Mouse (Mus musculus) hindbrain, embryonic 11.5 days (tissue): ENCODE data around the gene Borcs6. TPM values are rescaled to one million over a fixed set of nuclear protein-coding genes. Genes with fewer than 3 reads are reported as not detected.
A peak's percentile ranks its signal among the peaks of the same experiment; 100 is the strongest.

Experiments used
- ATAC-seq: fragments of 200-750 bp; cut with Nextera tagmentation; 2 replicates; pipeline ENCODE4 v1.8.0; 2017; ENCODE audit warnings: mild to moderate bottlenecking, moderate TSS enrichment, moderate library complexity; ENCODE audit not compliant: low FRiP score
- DNase-seq: peaks from one replicate; pipeline ENCODE4 v3.0.0-alpha.2; 2015; ENCODE audit warnings: low spot score
- H3K27ac ChIP-seq: fragments of 300-500 bp; sonication (generic); 2 replicates; pipeline ENCODE4 v1.5.1; 2014; ENCODE audit warnings: mild to moderate bottlenecking, low read depth, low read length
- H3K27me3 ChIP-seq: fragments of 300-500 bp; sonication (generic); 2 replicates; pipeline ENCODE4 v1.6.1; 2014; ENCODE audit warnings: mild to moderate bottlenecking, low read length, moderate library complexity, mixed read lengths; ENCODE audit not compliant: control insufficient read depth, insufficient read depth
- H3K36me3 ChIP-seq: fragments of 300-500 bp; sonication (generic); 2 replicates; pipeline ENCODE4 v1.6.1; 2014; ENCODE audit warnings: mild to moderate bottlenecking, low read length, moderate library complexity, mixed read lengths; ENCODE audit not compliant: control insufficient read depth, insufficient read depth
- H3K4me1 ChIP-seq: fragments of 300-500 bp; sonication (generic); replicated peaks from 2 replicates; pipeline ENCODE4 v1.6.1; 2014; ENCODE audit warnings: low read length, mixed read lengths; ENCODE audit not compliant: control insufficient read depth, insufficient read depth
- H3K4me2 ChIP-seq: fragments of 300-500 bp; sonication (generic); replicated peaks from 2 replicates; pipeline ENCODE4 v1.6.1; 2014; ENCODE audit warnings: mild to moderate bottlenecking, low read depth, low read length
- H3K4me3 ChIP-seq: fragments of 300-500 bp; sonication (generic); 2 replicates; pipeline ENCODE4 v1.5.1; 2014; ENCODE audit warnings: low read depth, low read length
- H3K9ac ChIP-seq: fragments of 300-500 bp; sonication (generic); 2 replicates; pipeline ENCODE4 v1.6.1; 2014; ENCODE audit warnings: low read depth, low read length
- H3K9me3 ChIP-seq: fragments of 300-500 bp; sonication (generic); 2 replicates; pipeline ENCODE4 v1.6.1; 2016; ENCODE audit warnings: low read length; ENCODE audit not compliant: control insufficient read depth
- WGBS: fragments of 180-500 bp; shearing (Covaris S2); extraction: QIAGEN DNeasy Blood & Tissue Kit; methylation state at CpG from one replicate; pipeline ENCODE4 v1.1.7; 2014; 5-methylcytosine and 5-hydroxymethylcytosine counted together
- polyA plus RNA-seq: library from polyadenylated mRNA; unstranded; fragments of >200 nt; fragmentation: Nextera tagmentation; extraction: Ambion mirVana; gene quantifications from 2 replicates; pipeline ENCODE4 v1.2.1, GENCODE M21; 2014

Gene Borcs6
- polyA plus RNA-seq, 1 experiment from 2014 or later = 9.8 TPM

DNA sequence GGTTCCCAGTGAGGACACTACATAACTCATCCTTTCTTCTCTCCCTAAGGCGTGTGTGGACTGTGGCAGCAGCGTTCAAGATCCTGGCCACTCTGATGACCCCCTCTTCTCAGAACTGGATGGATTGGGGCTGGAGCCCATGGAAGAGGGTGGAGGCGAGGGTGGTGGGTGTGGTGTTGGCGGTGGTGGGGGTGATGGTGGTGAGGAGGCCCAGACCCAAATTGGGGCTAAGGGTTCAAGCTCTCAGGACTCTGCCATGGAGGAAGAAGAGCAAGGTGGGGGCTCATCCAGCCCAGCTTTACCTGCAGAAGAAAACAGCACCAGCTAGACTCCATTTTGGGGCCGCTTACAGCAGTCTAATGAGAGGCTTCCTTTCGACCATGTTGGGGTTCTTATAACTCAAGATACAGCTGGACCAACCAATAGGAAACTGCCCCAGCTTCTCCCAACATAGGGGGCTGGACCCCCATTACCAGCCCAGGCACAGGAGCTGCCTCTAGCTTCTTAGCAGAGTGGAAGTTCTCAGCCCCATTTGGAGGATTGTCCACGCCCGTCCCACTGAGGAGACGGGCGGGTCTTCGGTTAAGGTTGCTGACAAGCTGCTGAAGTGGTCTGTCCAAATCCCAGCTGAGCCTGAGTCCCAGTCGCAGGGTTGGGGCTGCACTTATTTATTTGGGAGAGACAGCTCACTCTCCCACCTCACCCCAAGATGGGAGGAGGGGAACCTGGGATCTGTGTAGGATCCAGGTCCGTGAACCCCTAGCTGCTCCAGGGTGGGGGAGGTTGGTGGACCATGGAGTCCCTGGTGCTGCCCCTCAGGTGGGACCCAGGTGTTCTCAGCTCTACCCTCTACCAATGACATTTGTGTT is 49.7 kb downstream of the Borcs6 start:
- no peak overlapping the region for H3K27ac ChIP-seq
- ATAC-seq (no peak), DNase-seq (no peak)
- H3K27me3 ChIP-seq = no peaks in the 10 kb centered on the region
- H3K4me3 ChIP-seq = no peak overlapping the region
- H3K36me3 ChIP-seq = 0 out of 2 replicates have a peak, but pooled peaks cover 2% of the 10 kb centered on the region
- no peaks in the 10 kb centered on the region for H3K4me1 ChIP-seq
- H3K9ac ChIP-seq = no peak overlapping the region
- no peak overlapping the region for H3K4me2 ChIP-seq
- H3K9me3 ChIP-seq = no peaks in the 10 kb centered on the region
- 78% methylated on average over 13 of the region's 13 CpGs for WGBS

DNA sequence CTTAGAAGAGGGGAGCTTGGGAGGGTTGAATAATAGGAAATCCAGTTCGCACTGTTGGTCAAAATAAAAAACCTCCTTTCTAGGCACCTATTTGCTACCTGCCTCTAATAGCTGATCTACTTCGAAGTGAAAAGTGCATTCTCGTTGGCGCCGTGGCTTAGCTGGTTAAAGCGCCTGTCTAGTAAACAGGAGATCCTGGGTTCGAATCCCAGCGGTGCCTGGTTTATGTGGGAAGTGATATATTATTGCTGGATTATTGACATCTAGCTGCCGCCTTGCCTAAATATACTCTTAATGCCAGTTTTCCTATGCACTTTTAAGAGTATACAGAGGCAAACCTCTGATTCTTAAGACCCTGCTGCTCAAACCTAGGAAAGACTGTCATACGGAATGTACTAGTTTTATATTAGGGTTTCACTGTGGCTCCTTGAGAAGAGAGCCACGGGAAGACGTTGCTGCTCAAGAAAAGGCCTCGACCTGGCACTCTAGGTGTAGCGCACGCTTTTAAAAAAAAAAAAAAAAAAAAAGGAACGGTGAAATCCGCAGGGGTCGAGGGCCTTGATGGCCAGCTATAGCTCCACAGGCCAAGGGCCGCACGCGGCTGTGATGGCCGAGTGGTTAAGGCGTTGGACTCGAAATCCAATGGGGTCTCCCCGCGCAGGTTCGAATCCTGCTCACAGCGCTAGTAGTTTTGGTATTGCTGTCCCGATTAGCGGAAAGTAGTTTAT is 51.0 kb downstream of the Borcs6 start:
- H3K27me3 ChIP-seq = no peaks in the 10 kb centered on the region
- 1% methylated on average over 30 of the region's 30 CpGs for WGBS
- no peaks in the 10 kb centered on the region for H3K4me1 ChIP-seq
- peak; percentile 98 for DNase-seq
- peak overlapping the region; percentile 2 for H3K9ac ChIP-seq
- peak; percentile 64; the same call in 1 of the 2 replicates for ATAC-seq
- peak overlapping the region; percentile 33 for H3K4me3 ChIP-seq
- no peaks in the 10 kb centered on the region for H3K9me3 ChIP-seq
- peak overlapping the region; percentile 33 for H3K4me2 ChIP-seq
- H3K27ac ChIP-seq = no peak overlapping the region
- H3K36me3 ChIP-seq = 0 out of 2 replicates have a peak, but pooled peaks cover 2% of the 10 kb centered on the region

Other genes with a start within 250 kb of the Borcs6 start
- 53.3 and 55.0 TPM in 2 replicates for gene Ndel1, start 187.9 kb upstream of the Borcs6 start, polyA plus RNA-seq
- not detected in 2 replicates for gene Rnf222, start 171.2 kb upstream of the Borcs6 start, polyA plus RNA-seq
- gene Rpl26, start 158.1 kb upstream of the Borcs6 start, polyA plus RNA-seq = 839 and 854 TPM in 2 replicates
- 0.15 and 0.18 TPM in 2 replicates for gene Odf4, start 132.6 kb upstream of the Borcs6 start, polyA plus RNA-seq
- gene Arhgef15, start 102.2 kb upstream of the Borcs6 start, polyA plus RNA-seq = 4.9 and 5.5 TPM in 2 replicates
- 1.6 and 1.8 TPM in 2 replicates for gene Slc25a35, start 91.6 kb upstream of the Borcs6 start, polyA plus RNA-seq
- gene Rangrf, start 84.5 kb upstream of the Borcs6 start, polyA plus RNA-seq = 56.0 and 59.3 TPM in 2 replicates
- 31.5 and 31.8 TPM in 2 replicates for gene Pfas, start 51.3 kb upstream of the Borcs6 start, polyA plus RNA-seq
- 48.7 and 59.5 TPM in 2 replicates for gene Ctc1, start 43.8 kb upstream of the Borcs6 start, polyA plus RNA-seq
- gene Aurkb, start 14.1 kb upstream of the Borcs6 start, polyA plus RNA-seq = 131 and 141 TPM in 2 replicates
- gene Tmem107, start 11.1 kb downstream of the Borcs6 start, polyA plus RNA-seq = 52.4 and 54.6 TPM in 2 replicates
- 85.1 and 98.1 TPM in 2 replicates for gene Vamp2, start 28.8 kb downstream of the Borcs6 start, polyA plus RNA-seq
- 5.6 and 7.4 TPM in 2 replicates for gene Per1, start 35.5 kb downstream of the Borcs6 start, polyA plus RNA-seq
- gene Hes7, start 60.7 kb downstream of the Borcs6 start, polyA plus RNA-seq = 0.19 and 0.29 TPM in 2 replicates
- gene 9130213A22Rik, start 62.9 kb downstream of the Borcs6 start, polyA plus RNA-seq = 0.21 TPM in 1 of 2 replicates, not detected in the other
- 0.06 and 0.40 TPM in 2 replicates for gene Aloxe3, start 66.2 kb downstream of the Borcs6 start, polyA plus RNA-seq
- gene Alox12b, start 97.3 kb downstream of the Borcs6 start, polyA plus RNA-seq = 0.06 and 0.20 TPM in 2 replicates
- gene Alox8, start 138.1 kb downstream of the Borcs6 start, polyA plus RNA-seq = 0.04 TPM in 1 of 2 replicates, not detected in the other
- 0.07 TPM in 1 of 2 replicates, not detected in the other for gene Gucy2e, start 177.3 kb downstream of the Borcs6 start, polyA plus RNA-seq